Mouse (Mus musculus) Muller cell, postnatal 12 days (primary cell): ENCODE measurements around the gene Atf1.
A peak's percentile ranks its signal among the peaks of the same experiment; 100 is the strongest.
"Not testable (repeated sequence)": the region's sequence is repeated elsewhere in the genome, so short reads cannot be mapped to it uniquely, and the experiment has no call there.

Experiments used
- DNase-seq: peaks from one replicate; pipeline ENCODE4 v3.0.0-alpha.2; 2015; ENCODE audit errors: inconsistent ontology term

Gene Atf1

DNA sequence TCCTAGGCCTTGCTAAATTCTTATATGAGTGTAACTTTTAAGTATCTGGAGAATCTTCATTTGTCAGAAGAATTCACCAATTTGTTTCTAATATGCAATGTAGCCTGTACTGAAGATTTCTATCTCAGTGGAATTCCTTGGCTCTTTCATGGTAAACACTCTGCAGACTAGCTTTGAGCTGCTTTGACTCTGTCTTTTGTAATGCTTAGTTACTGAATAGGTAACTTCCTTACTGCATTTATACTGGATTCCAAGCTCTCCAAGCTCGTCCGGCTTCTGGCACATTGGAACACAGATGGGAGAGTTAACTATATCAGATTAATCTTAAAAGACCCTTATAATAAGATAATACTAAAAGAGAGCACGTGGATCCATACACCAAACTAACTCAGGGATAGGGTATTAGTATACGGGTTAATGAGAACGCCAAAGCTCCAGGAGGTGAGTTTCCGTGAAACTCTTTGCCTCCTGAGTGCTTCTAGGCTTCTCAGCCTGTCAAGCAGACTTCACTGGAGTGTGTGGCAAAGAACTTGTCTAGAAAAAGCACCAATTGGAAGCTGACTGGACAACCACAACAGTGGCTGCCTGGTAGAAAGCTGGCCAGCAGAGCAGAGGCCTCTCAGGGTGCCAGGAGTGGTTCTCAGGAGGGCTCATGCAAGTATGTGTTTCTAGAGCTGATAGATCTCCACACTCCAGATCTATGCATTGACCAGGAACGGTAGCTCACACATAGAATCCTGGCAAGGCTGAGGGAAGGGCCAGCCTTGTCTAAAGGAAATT is 31.2 kb downstream of the Atf1 start:
- no peak for DNase-seq

DNA sequence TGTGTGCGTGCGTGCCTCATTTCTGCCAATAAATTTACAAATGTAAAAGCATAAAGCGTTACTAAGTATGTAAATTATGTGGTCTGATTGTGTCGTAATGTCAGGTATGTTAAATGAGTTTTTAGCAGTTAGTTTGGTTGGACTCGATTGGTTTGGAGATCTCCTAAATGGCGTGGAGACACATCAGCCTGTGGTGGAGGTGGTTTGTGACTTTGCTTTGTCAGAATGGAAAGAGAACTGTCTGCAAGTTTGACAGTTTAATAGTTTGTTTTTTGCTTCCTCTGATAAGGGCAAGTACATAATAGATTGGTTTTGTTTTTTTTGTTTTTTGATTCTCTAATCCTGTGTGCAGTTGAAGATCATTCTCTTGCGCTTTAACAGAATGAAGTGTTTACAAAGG is 32.7 kb downstream of the Atf1 start:
- not testable (repeated sequence) for DNase-seq

DNA sequence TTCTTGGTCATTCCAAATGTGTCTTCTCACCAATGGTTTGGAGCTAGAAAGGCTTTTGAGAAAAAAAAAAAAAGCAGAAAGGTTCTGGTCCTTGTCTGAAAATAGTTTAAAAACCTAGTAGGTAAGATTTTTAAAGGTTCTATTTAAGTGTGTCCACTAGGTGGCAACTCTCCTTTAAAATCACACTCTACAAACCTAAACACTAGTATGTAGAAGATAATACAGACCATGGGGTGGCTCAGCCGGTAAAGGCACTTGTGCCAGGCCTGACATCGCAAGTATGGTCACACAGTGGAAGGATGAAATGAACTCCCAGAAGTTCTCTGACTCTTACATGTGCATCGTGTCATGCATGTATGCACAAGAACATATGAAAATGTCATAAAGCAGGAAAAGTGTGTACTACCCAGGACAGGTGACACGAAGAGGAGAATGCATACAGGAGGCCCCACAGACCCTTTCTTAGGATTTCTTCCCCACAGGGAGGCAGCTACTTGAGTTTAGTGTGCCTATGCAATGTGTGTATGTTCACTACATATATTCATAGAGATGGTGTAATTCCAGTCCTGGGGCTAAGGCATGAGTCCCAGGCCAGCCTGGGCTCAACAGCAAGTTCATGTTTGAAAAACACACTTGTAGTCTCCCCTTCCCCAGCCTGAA is 35.8 kb downstream of the Atf1 start:
- DNase-seq, result no peak

DNA sequence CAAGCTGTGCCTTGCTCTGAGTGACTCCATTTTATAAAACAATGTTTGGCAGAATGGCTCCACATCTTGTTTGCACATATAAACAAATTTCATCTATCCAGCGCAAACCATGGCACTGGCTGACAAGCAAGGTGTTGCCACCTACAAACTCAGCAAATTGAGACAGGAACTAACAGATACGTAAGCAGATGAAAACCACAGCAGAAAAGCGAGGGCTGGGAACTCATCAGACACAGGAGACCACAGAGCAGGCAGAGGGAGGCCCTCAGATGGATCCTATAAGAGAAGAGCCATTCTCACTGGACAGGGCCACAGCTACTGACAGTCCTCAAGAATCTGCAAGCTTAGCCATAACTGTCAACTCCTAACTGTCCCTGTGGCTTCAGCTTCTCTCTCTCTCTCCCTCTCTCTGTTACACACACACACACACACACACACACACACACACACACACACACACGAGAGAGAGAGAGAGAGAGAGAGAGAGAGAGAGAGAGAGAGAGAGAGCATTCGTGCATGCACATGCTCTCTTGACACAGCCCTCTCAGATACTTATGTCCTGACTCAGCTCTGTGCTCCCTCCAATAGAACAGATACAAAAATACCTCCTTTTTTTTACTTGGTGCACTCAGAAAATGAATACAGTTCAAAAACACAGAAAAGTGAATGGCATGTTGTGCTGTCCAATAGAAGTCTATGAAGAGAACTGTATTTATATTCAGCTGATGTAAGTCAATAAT is 38.1 kb downstream of the Atf1 start:
- DNase-seq, result peak; percentile 63

DNA sequence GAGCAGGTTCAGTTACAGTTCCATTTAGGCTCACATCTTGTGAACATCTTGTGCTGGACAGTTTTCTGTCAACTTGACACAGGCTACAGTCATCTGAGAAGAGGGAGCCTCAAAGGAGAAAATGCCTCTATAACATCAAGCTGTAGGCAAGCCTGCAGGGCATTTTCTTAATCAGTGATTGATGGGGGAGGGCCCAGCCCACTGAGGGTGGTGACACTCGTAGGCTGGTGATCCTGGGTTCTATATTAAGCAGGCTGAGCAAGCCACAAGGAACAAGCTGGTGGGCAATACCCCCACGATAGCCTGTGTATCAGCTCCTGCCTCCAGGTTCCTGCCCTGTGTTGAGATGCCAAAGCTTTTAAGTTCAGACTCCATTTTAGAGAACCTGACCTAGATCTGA is 41.3 kb downstream of the Atf1 start:
- no peak for DNase-seq

DNA sequence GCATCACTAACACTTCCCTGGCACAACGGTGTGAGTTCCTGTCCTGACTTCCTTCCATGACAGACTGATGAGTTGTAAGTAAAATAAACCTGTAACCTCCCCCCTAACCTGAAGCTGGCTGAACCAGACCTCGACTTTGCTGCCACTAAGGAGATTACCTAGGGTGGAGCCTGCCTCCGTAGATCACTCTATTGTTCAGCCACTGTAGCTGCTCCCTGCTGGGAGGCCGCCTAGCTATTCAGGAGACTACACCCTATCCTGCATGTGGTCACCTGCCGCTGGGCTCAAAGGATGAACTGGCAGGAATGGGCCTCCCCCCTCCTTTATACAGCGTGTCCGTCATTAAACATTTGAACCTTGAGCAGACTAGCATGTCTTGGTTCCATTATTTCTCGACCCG is 42.2 kb downstream of the Atf1 start:
- no peak for DNase-seq

DNA sequence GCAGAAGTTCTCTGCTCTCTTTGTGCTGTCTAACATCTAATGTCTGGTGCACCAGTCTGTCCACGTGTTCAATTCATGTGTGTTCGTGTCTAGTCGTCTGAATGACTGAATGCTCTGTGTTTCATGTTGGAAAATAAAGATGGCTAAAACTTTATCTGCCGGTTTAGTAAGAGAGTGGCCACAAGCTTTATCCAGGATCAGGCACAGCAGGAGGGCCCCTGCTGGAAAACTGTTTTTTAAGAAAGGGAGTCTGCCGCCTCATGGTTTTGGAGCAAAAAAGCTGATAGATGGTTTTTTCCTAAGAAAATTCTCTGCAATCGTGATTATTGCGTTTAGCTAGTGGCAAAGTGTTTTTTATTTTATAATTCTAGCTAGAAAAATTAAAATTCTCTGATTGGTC is 43.0 kb downstream of the Atf1 start:
- not testable (repeated sequence) for DNase-seq

DNA sequence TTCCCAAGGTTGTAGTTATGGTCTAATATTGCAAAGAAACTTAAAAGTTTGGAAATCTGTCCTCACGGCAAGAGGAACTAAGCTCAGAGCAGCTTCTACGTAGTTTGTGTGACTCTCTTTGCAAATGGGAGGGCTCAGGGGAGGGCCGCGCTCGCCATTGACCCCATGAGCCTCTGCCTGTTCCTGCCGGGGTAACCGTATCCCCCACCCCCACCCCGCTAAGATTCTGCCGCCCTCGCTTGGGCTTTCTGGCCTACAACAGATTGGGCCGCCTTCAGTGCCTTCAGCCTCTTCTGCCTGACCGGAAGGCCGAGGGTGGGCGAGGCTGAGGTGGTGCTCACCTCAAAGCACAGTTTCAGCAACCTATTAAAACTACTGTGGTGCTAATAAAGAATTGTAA is 43.8 kb downstream of the Atf1 start:
- no peak for DNase-seq

DNA sequence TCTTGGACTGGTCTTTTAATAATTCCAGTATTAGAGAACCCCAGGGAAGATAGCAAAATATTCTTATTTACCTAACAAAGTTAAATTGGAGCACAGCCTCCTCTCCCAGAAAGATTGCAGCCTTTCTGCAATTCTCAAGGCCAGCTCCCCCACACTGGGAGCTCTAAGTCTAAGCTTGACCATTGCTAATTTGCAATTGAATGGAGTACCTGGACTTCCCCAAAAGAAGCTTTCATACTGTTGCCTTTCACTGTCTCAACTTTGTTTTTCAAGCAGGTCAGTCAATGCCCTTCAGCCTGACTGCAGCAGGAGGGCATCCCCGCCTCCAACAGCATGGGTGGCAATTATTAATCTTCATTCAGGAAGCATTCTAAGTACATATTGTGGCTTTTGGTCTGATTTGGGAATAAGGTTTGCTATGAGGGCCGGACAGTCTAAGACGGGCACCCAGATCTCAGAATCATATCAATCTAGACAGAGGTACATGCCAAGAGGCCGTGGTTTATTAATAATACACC is 46.2 kb downstream of the Atf1 start:
- DNase-seq, result not testable (repeated sequence)

DNA sequence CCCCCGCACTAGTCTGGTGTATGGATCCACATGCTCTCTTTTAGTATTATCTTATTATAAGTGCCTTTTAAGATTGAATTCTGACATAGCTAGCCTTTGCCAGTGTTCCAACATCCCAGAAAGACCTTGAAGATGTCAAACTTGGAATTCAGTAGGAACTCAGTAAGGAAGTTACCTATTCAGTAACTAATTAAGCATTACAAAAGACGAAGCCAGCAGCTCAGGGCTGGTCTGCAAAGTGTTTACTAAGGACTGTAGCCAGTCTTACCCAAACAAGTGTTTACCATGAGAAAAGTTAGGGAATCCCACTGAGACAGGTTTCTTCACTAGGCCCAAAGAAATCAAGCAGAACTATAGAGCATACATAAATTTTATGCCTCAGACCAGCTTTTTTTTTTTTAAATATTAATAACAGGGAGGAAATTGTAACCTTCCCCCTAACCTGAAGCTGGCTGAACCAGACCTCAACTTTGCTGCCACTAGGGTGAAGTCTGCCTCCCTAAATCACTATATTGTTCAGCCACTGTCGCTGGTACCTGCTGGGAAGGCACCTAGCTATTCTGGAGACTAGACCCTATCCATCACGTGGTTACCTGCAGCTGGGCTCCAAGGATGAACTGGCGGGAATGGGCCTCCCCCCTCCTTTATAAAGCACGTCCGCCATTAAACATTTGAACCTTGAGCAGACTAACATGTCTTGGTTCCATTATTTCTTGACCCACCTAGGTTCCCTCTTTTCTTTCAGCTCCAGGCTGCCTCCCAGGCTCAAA is 47.4 kb downstream of the Atf1 start:
- no peak for DNase-seq

DNA sequence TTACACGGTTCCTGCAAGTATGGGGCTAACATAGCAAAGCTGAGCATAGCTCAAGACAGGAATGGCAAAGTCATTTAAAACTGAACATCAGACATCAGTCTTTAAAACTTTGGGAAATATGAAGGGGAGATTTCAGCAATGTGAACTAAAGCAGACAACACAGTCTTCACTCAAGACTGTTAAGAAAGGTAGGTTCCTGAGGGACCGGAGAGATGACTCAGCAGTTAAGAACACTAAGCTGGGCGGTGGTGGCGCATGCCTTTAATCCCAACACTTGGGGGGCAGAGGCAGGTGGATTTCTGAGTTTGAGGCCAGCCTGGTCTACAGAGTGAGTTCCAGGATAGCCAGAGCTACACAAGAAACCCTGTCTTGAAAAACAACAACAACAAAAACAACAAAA is 48.8 kb downstream of the Atf1 start:
- no peak for DNase-seq

DNA sequence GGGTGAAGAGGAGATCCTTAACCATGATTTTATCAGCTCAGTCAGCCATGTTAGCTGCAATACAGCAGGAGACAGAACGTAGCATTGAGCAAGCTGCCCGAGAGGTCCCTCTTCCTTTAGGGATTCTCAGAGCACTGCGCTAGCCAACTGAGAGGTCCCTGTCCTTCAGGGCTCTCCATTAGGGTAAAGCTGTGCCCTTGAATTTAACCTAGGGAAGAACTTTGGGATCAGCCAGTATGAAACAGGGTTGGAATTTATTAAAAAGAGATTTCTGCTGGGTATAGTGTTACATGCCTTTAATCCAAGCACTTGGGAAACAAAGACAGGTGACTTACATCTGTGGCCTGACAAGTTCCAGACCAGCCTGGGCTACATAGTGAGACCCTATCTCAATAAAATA is 50.0 kb downstream of the Atf1 start:
- DNase-seq, result no peak

DNA sequence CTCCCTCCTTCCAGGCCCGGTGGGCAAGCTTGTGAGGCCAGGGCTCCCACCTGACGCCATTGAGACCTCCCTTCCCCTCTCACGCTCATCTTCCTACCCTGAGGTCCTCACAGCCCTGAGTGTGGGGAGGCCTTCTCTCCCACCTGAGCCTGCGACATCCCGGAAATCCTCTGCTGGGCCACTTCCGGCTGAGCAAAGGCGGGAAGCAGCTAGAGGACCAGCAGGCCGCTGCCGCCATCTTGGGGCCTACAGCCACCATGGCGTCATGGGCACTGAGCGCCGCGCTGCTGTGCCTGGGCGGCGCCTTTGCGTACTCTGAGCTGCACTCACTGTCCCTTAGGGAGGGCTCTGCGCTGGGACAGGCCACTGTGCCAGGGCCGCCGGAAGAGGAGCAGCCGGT is 53.0 kb downstream of the Atf1 start, which contains the start of gene Tmprss12:
TSS of gene Tmprss12 (plus strand) at position 212 of the 400 bp plus-strand sequence.
- no peak for DNase-seq

DNA sequence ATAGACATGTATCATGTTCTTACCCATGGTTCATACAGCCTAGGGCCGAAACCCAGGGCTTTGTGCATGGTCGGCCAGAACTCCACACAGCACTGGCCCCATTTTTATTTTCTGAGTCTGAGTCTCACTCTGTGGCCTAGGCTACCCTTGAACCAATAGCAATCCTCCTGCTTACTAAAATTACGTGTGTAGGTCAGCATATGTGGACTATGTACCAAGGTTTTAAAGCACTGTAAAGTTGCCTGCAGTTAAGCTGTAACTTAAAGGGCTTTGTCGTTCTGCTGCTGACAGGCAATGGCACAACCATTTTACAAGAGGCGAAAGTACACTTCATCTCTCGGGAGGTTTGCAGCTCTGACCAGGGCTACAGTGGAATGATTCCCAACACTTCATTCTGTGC is 61.4 kb downstream of the Atf1 start:
- no peak for DNase-seq

DNA sequence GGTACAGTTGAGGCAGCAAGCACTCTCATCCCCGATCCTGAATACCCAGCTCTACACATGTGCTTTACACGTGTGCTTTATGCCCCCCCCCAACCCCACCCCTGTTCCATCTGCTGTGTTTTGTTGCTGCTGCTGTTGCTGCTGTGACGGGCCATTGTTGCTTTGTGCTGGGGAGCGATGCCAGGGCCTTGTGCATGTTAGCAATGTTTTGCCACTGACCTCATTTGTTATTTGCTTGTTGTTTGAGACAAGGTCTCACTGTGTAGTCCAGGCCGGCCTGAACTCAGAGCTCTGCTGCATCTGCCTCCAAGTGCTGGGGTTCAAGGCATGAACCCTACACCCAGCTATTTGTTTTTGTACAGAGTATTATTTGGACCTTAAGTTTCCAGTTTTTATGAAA is 63.2 kb downstream of the Atf1 start:
- DNase-seq, result no peak

DNA sequence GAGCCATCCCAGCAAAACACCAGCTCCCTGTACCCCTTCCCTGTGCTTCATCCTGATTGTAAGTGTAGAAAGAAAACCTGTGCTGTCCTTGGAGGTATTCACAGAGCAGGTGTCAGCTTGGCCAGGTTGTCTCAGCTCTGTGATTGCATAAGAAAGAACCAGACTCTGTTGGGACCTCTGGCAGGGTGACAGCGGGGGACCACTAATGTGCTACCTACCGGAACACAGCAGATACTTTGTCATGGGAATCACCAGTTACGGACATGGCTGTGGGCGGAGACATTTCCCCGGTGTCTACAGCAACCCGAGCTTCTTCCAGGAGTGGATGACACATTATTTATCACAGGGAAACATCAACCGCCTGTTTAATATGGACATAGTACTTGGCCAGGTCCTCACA is 64.7 kb downstream of the Atf1 start:
- no peak for DNase-seq

DNA sequence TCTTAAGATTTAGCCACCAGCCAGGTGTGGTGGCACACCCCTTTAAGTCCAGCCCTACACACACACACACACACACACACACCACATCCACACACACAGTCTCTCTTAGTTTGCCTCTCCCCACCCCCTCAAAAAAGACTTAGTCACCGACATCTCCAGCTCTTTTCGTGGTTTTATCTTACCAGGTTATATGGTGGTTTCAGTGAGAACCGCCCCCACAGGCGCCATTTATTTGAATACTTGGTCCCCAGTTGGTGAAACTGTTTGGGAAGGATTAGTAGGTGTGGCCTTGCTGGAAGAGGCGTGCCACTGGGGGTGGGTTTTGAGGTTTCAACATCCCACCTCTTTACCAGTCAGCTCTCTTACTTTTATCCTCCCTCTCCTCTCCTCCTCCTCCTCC is 70.2 kb downstream of the Atf1 start:
- no peak for DNase-seq

DNA sequence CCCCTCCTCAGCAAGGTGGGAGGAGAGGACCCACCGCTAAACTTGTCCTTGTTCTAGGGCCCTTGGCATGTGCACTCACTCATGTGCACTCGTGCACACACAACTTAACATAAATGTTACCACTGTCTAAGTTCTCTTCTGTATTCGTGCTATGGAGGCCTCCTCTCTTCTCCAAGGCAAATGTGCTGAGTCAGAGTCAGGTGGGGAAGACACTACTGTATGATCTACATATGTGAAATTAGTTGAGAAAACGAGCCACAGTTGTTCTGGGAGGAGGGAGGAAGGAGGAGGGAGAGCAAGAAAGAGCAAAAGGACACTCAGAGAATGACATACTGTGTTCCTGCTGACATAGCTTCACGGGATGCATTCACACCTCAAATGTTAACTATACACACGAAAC is 72.9 kb downstream of the Atf1 start:
- no peak for DNase-seq

DNA sequence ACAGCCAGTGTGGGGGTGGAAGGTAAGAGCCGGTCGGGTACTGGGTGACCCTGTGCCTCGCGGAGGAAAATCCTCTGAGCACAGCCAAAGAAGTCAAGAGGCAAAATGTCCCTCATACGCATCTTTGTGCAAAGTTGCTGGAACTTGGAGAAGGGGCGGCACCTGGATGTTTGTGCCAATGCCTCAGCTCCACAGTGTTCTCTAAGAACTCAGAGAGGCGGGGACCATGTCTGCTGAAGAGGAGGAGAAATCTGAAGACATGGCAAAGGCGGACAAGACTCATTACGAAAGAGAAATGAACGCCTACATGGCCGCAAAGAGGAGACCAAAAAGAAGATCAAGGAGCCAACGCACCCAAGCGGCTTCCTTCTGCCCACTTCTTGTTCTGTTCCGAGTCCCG is 73.9 kb downstream of the Atf1 start:
- DNase-seq, result no peak

DNA sequence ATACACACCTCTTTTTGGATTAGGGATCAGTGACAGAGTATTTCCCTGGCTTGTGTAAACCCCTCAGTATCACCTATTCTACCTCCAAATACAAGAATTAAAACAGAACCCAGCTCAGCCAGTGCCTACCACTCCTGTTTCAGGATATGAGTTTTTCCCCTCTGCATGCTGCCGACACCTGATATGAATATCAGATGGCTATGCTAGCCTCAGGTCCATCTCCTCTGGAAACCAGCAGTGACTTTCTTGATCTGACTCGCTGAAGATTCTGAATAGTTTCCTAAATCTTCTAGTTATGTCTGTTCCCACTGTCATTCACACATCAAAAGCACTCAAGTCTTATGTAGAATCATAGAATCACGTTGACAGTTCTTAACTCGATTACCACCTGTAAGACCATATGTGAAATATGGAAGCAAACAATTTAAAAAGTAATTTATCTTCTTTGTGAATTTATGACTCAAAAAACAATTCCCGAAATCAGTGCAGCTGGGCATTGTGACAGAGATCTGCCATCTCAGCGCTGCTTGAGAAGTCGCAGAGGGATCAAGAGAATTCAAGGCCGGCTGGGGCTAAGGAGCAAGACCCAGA is 75.9 kb downstream of the Atf1 start:
- DNase-seq, result no peak
